Mouse (Mus musculus) lung, postnatal 0 days (tissue): ENCODE results near the gene Arhgap21.

Source experiments
- CTCF ChIP-seq: IDR thresholded peaks from 2 replicates; pipeline ENCODE4 v1.5.1; 2016; ENCODE audit warnings: antibody characterized with exemption, mild to moderate bottlenecking
- EP300 ChIP-seq: IDR thresholded peaks from 2 replicates; pipeline ENCODE4 v1.6.1; 2016; ENCODE audit warnings: antibody characterized with exemption, mild to moderate bottlenecking, control low read depth

GRCm38 (mm10) chr2:20901916-20902315 is 66.8 kb downstream of the Arhgap21 start:
- TF ChIP-seq CTCF (no peak), EP300 (no peak)
